ENCODE assay signal across 25 mouse cellular contexts in genomic region chr8:70627041-70627440, GRCm38 (mm10). TPM values are rescaled to one million over a fixed set of nuclear protein-coding genes. Genes with fewer than 3 reads are reported as not detected.
A peak's percentile ranks its signal among the peaks of the same experiment; 100 is the strongest.
DNase-seq lines count a peak whose midpoint lies in the region; TF ChIP-seq lines count a peak whose summit lies in the region.
"Had no signal": no experiment of that assay in that cellular context is flagged by ENCODE, and none has a peak within 500 bp of the region (broad histone marks: within the 10 kb centered on the region; RNA-seq: fewer than 3 reads in every experiment).

No protein-coding gene starts in this region.

- peak; percentile 33 for DNase-seq in adrenal gland, postnatal 14 days
- no peak for DNase-seq in adrenal gland, adult 8-10 months
- DNase-seq in NIH3T3 (ENCODE audit: low read depth), result peak; percentile 59
- DNase-seq in embryo, embryonic 10.5 days (ENCODE audit: low spot score), result no peak
- DNase-seq in left cerebral cortex, adult 8-10 months (ENCODE audit: low spot score in 2 of 2), result no peak
- no peak for DNase-seq in heart, postnatal 25 days (ENCODE audit: low spot score)
- DNase-seq: adrenal gland, postnatal 10 days; adrenal gland, postnatal 36 days; B cell, adult 2 months; cerebellum, adult 11 months; cerebellum, adult 18-20 months; cerebellum, adult 8-10 months; cerebellum, adult 9-11 months; cerebellum, postnatal 14 days; cerebellum, postnatal 36 days; forebrain, postnatal 0 days had no signal

- TF ChIP-seq CTCF in bone marrow macrophage, adult 2 months (IDR thresholded peaks at IDR 0.05; ENCODE audit: low read depth, low read length), result no peak

- H3K4me3 ChIP-seq in bone marrow macrophage, adult 2 months (ENCODE audit: insufficient read depth, low read length), result no peak overlapping the region
- H3K4me3 ChIP-seq: embryonic facial prominence, embryonic 10.5 days; embryonic facial prominence, embryonic 12.5 days; forebrain, embryonic 13.5 days; forebrain, embryonic 15.5 days had no signal

- intact Hi-C loops in heart, postnatal 25 days (cut with DNase I), result no loop called here

- H3K27ac ChIP-seq in bone marrow macrophage, adult 2 months (ENCODE audit: insufficient read depth, low read depth, low read length), result 0 out of 2 replicates have a peak overlapping the region, but pooled peaks have one; percentile 6
- H3K27ac ChIP-seq: embryonic facial prominence, embryonic 10.5 days; embryonic facial prominence, embryonic 12.5 days; forebrain, embryonic 13.5 days; forebrain, embryonic 15.5 days had no signal

- TF ChIP-seq POLR2A in bone marrow macrophage, adult 2 months (IDR thresholded peaks at IDR 0.05; ENCODE audit: borderline replicate concordance, low read depth, low read length), result no peak

- peaks cover 20% of the 10 kb centered on the region for H3K4me1 ChIP-seq in bone marrow macrophage, adult 2 months (ENCODE audit: control insufficient read depth, insufficient read depth, low read length)

RNA-seq across cellular contexts. Expression of gene Gdf15, which starts 5.2 kb away (rescaled TPM):
- total RNA-seq in adrenal gland, postnatal 14 days (2021), result 0.79 and 1.0 TPM in 2 replicates
- 1 to 10 TPM; 1.8 to 3.5 (median 3.0) TPM for total RNA-seq in adrenal gland, adult 8-10 months (2022)
- polyA plus RNA-seq in bone marrow macrophage, adult 2 months (2012; ENCODE audit: insufficient read depth, insufficient read length, missing spikeins), result 3.3 and 4.9 TPM in 2 replicates
- not detected for total RNA-seq in left cerebral cortex, adult 8-10 months (2022)
- total RNA-seq in heart, postnatal 25 days (2021), result under 1 TPM; 0.56 to 0.73 TPM
- total RNA-seq: common myeloid progenitor, adult 5-6 weeks; G1E had no signal
- polyA plus RNA-seq: CD4-positive, CD25-positive, alpha-beta regulatory T cell, adult 4 months; embryonic facial prominence, embryonic 12.5 days; forebrain, embryonic 11.5 days; forebrain, embryonic 15.5 days had no signal

RNA-seq across cellular contexts. Expression of gene Lrrc25, which starts 11.1 kb away (rescaled TPM):
- total RNA-seq in adrenal gland, postnatal 14 days (2021), result 1.6 and 2.0 TPM in 2 replicates
- 1 to 10 TPM; 1.5 to 4.4 (median 3.2) TPM for total RNA-seq in adrenal gland, adult 8-10 months (2022)
- polyA plus RNA-seq in bone marrow macrophage, adult 2 months (2012; ENCODE audit: insufficient read depth, insufficient read length, missing spikeins), result 185 and 197 TPM in 2 replicates
- 1 to 10 TPM in 1 of 4 experiments, under 1 TPM in 3; 0.55 to 1.3 (median 0.87) TPM for total RNA-seq in left cerebral cortex, adult 8-10 months (2022)
- total RNA-seq in heart, postnatal 25 days (2021), result 1 to 10 TPM; 1.4 to 1.5 TPM

RNA-seq across cellular contexts. Expression of gene Ssbp4, which starts 18.4 kb away (rescaled TPM):
- 84.4 and 102 TPM in 2 replicates for total RNA-seq in adrenal gland, postnatal 14 days (2021)
- 100 to 1,000 TPM in 2 of 4 experiments, 10 to 100 TPM in 2; 69.3 to 158 (median 120) TPM for total RNA-seq in adrenal gland, adult 8-10 months (2022)
- 106 and 123 TPM in 2 replicates for polyA plus RNA-seq in bone marrow macrophage, adult 2 months (2012; ENCODE audit: insufficient read depth, insufficient read length, missing spikeins)
- 100 to 1,000 TPM; 211 to 248 (median 234) TPM for total RNA-seq in left cerebral cortex, adult 8-10 months (2022)
- total RNA-seq in heart, postnatal 25 days (2021), result 10 to 100 TPM; 37.0 to 37.7 TPM

RNA-seq across cellular contexts. Expression of gene Isyna1, which starts 32.9 kb away (rescaled TPM):
- total RNA-seq in adrenal gland, postnatal 14 days (2021), result 77.2 and 84.7 TPM in 2 replicates
- total RNA-seq in adrenal gland, adult 8-10 months (2022), result 100 to 1,000 TPM; 124 to 207 (median 158) TPM
- polyA plus RNA-seq in bone marrow macrophage, adult 2 months (2012; ENCODE audit: insufficient read depth, insufficient read length, missing spikeins), result 36.0 and 41.4 TPM in 2 replicates
- total RNA-seq in left cerebral cortex, adult 8-10 months (2022), result 10 to 100 TPM; 54.5 to 60.3 (median 56.5) TPM
- total RNA-seq in heart, postnatal 25 days (2021), result 10 to 100 TPM; 21.5 to 25.1 TPM

RNA-seq across cellular contexts. Expression of gene Pgpep1, which starts 33.1 kb away (rescaled TPM):
- total RNA-seq in adrenal gland, postnatal 14 days (2021), result 73.1 and 86.5 TPM in 2 replicates
- 100 to 1,000 TPM; 129 to 163 (median 131) TPM for total RNA-seq in adrenal gland, adult 8-10 months (2022)
- polyA plus RNA-seq in bone marrow macrophage, adult 2 months (2012; ENCODE audit: insufficient read depth, insufficient read length, missing spikeins), result 33.0 and 35.2 TPM in 2 replicates
- total RNA-seq in left cerebral cortex, adult 8-10 months (2022), result 10 to 100 TPM; 11.2 to 17.0 (median 13.4) TPM
- total RNA-seq in heart, postnatal 25 days (2021), result 10 to 100 TPM; 46.8 to 47.5 TPM

Comparison
In these comparisons a context has a peak if more than half of its experiments do, and no peak if none do; other contexts are left out.
1. DNase-seq: peak in adrenal gland, postnatal 14 days (single experiment) and NIH3T3 (single experiment); none in adrenal gland, adult 8-10 months (single experiment), embryo, embryonic 10.5 days (single experiment), left cerebral cortex, adult 8-10 months (0 of 2) and heart, postnatal 25 days (single experiment).